Mouse (Mus musculus) heart, adult 11 months (tissue): ENCODE measurements around the gene Gm17359.

Experiments
- DNase-seq: peaks from one replicate; pipeline ENCODE4 v3.0.0; 2022

The Gm17359 gene

DNA sequence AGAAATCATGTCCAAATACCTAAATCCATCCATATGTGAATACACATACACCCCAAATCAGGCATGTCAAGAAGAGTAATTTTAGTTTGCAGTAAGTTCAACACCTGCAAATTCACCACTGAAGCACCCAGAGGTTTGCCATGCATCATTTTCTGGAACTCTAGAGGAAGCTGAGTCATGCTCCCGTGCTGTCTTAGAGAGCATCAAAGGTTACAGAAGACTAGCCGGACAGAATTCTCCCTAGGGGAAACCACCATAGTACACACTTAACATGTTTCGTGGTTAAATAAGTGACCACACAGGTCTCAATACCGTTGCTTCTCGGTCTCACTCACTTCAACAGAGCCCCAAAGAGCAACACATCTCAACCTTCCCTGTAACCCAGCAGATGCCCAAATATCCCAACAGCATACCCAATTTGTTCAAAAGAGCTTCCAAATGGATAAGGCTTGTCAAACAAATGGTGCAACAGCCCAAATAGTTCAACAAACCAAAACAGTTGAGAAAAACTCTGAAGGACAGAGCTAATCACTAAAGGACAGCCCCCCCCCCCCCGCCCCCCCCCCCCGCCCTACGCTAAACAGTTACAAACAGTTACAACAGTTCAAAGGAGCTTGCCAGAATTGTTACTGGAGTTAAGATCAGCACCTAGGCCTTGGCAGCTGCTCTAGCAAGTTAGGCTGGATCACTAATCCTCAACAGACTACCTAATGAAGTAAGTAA, at the start of gene Gm17359:
TSS of gene Gm17359 (plus strand) at position 618 of the 723 bp plus-strand sequence.
- no peak for DNase-seq

DNA sequence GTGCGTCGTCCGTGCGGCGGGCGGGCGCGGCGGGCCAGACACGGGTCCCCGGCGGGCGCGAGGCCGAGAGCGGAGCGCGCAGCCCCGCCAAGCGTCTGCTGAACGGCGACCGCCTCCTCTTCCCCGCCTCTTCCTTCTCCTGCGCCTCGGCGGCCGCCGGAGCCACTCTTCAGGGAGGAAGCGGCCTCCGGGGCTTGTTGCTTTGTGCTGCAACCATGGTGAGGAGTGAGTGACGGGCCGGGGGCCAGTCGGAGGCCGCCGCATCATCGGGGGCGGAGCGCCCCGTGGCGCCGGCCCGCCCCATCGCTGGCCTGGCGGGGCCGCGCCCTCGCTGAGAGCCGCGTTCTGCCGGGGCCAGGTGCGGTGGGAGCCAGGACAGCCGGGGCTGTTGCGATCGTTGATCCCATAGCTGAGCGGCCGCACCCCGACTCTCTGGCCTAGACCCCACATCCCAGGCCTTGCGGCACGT, 49.3 kb upstream of the Gm17359 start:
- DNase-seq, result peak; percentile 100

DNA sequence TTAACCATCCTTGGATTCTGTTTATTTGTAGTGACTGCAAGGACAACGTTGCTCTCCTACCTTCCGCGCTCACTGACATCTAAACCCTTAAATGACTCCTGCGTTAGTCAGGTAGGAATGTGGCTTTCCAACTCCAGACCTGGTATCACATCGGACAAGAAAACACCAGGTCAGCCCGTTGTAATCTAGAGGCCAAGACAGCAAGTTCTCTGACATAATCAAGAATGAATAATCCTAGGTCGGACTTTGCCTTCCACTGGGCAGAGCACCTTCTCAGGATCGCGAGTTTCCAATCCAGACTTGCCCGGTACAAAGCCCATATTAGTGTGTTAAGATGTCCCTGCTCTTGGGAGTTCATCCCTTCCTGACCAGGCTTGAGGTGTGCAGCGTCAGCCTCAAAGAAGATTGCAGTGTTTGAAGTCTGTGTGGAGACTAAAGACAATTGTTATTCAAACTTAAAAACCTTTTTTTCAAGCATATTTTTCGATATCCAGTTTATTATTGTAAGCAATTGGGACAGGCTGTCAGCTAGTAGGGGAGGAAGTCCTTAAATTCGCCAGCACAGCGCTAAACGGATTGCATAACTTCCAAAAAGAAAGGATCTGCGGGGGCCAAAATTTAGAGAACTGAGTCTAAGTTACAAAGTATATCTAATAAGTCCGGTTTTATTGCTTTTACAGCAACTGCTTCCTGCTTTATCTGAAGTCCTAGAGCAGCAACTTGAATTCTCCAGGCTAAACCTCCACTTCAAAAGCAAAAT, 48.6 kb upstream of the Gm17359 start:
- DNase-seq, result peak; percentile 94

DNA sequence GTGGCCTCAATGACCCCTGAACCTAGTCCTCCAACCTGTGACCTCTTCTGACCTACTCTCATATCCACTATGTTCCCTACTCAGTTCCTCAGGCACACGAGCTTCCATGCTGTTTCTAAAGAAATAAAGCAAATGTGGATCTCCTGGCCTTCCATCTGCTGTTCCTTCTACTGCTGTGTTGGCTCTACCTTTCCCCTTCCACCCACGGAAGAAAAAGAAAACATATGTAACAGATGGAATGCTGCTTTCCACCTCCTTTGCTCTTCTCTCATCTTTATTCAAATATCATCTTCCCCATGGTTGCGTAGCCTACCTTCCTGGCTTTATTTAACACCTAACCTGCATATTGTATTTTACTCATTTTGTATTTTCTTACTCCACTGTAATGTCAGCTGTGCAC, 47.4 kb upstream of the Gm17359 start:
- DNase-seq, result no peak

DNA sequence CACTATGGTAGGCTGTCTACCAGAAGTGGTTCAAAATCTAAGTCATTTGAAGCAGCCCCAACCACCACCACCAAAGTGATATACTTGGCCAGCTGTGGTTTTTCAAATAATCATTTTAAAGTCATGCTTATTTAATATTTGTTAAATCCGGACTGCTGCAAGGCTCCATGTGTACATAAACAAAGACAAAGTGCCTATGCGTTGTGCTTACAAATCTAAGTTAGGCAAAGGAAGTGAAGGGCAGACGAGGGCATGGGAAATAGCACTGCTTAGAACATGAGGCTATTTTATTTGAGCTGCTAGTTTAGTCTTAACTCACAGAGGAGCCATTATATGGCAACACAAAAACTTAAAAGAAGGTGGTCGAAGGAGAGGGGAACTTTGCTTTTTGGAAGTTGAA, 43.4 kb upstream of the Gm17359 start:
- peak; percentile 13 for DNase-seq

DNA sequence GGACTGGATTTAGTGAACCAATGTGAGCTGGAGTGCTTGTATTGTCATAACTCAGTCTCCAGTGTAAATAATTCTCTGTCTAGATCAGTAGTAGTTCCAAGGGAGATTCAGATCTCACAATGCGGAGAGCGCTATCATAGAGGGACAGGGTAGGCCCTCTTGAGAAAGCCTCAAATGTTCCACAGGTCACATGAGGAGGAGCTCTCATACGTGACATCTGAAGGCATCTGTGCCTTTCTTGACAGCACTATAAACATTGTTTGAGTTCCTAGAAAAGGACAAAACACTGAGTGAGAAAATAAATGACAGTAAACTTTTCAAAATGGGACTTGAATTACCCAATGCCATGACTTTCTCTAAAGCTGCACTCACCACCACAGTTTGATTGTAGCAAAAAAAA, 41.8 kb upstream of the Gm17359 start:
- no peak for DNase-seq

DNA sequence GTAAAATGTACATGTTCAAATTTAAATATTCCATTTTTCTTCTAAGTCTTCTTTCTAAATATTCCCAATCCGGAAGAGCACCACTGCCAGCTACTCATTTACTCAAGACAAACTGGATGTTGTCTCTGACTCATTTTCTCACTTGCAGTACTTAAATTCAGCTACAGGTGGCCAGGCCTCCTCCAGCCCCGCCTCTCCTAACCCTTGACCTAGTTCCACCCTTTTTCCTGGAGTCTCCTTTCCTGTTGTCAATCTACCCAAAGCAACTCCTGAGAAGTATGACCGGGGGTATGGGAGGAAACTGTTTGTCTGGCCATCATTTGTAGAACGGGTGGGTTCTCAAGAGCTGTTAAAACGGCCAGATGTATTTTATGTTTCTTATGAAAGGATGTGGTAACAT, 40.4 kb upstream of the Gm17359 start:
- DNase-seq, result no peak

DNA sequence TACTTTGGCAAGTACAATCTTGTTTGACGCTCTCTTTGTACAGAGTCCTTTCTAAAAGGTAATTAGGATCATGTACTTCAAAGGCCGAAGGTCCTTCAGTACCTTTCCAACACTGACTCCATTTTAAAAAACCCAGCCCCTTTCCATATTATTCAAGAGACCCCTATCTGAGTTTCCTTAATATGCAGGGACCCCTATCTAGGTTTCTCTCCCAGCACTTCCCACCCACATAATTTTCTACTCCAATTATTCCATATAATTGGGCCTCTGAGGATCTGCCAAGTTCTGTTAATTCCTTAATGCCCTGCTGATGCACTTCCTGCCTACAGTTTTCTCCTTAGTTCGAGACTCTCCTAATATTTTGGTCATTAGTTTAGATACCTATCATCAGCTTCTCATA, 39.9 kb upstream of the Gm17359 start:
- no peak for DNase-seq

DNA sequence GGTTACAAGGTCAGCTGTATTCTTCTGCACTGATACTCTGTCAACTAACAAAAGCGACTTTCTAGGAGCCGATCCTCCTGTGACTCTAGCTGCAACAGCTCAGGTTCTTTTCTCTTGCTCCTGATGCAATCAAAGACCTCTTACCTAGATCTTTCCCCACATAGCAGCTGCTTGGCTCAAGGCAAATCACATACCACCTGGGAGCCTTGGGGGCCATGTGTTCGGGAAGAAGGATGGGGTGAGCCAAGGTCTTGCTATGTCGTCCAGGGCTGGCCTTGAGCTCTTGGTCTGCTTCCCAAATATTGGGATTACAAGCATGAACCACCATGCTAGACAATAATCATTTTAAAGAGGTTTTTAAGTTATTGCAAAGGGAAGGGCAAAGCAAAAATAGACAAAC, 39.2 kb upstream of the Gm17359 start:
- DNase-seq, result no peak

DNA sequence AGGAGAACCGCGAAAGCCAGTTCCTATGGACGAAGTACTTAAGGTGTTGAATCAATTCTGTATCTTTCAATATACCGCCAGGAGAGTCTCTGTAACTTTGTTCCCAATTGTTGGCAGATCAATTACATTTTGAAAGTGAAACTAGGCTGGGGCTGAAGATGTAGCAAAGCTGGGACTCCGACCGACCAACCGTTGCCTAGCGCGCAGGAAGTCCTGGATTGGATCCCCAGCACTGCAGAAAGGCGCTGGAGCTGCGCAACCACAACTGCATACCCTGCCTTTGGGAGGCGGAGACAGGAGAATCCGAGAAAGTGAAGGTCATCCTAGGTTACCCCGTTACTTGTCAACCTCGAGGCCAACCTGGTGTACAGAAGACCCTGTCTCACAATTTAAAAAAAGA, 37.1 kb upstream of the Gm17359 start:
- DNase-seq, result peak; percentile 90

DNA sequence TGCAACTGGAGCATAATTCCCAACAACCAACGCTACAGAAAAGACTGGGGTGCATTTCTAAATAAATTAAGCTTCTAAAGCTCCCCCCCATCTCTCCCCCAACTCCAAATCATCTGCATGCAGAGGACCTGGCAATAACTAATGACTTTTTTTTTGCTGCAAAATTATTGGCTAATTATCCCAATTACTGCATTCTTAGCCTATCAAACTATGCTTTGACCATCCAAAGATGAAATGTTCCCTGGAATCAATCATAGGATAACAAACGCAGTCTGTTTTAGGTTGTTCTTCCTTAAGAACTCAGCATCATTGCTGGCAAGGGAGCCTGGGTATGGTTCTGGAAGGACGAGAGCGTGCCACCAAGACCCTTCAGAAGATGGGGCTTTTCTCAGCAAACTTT, 27.9 kb upstream of the Gm17359 start:
- no peak for DNase-seq

DNA sequence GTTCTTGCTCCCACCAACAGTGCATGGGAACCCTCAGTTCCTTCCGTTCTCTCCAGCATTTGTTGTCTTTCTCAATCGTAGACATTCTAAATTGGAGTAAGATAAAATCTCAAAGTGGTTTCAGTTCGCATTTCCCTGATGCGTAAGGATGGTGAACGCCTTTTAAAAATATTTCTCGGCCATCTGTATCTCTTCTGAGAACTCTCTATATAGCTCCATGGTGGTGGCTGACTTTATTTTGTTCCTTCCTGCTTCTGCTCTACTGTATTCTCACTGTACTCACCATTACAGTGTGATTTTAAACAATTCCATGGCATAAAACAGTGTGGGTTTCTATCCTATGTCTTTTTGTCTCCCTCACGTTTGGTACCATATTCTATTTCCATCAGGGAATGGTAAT, 26.3 kb upstream of the Gm17359 start:
- no peak for DNase-seq

DNA sequence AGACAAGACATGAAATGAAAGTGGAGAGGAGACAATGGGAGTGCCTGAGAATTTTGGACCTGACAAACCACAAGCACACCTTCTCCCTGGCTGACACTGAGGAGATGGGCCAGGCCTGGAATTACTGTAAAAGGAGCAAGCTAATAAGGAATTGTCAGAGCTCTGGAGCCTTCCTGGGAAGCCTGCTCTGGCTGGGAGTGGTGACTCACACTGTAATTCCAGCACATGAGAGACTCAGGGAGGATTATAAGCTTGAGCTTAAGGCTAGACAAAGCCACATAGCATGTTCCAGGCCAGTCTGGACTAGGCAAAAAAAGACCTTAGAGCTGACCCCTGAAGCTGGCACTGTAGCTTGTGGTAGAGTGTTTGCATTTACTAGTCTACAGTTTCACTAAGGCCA, 24.6 kb upstream of the Gm17359 start:
- DNase-seq, result peak; percentile 53

DNA sequence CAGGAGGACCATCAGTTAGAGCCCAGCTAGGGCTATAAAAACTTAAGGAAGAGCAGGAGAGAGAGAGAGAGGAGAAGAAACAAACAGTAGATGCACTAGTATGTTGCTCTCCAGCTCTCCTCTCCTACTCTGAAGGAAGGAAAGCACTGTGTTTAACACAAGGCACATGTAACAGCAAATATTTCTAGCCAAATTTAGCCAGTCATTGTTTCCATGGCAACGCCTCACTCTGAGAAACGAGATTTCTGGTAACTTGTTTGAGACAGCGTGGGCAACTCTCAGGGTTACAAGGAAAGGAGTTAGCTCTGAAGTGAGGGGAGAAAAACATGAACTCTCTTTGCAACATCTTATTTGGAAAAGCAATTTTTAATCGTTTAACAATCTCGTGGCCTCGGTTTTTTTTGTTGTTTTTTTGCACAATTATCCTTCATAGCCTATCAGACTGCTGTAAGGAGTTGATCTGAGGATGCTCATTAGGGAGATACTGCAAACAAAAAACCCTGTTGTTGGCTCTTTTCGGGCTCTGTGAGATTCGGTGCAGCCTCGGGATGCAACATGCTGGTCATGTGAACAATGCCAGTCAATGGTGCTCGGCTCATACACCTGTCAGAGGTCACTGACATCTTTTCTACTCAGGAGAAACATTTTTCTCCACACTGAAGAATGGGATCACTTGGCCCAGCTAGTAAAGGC, 22.3 kb upstream of the Gm17359 start:
- peak; percentile 68 for DNase-seq

DNA sequence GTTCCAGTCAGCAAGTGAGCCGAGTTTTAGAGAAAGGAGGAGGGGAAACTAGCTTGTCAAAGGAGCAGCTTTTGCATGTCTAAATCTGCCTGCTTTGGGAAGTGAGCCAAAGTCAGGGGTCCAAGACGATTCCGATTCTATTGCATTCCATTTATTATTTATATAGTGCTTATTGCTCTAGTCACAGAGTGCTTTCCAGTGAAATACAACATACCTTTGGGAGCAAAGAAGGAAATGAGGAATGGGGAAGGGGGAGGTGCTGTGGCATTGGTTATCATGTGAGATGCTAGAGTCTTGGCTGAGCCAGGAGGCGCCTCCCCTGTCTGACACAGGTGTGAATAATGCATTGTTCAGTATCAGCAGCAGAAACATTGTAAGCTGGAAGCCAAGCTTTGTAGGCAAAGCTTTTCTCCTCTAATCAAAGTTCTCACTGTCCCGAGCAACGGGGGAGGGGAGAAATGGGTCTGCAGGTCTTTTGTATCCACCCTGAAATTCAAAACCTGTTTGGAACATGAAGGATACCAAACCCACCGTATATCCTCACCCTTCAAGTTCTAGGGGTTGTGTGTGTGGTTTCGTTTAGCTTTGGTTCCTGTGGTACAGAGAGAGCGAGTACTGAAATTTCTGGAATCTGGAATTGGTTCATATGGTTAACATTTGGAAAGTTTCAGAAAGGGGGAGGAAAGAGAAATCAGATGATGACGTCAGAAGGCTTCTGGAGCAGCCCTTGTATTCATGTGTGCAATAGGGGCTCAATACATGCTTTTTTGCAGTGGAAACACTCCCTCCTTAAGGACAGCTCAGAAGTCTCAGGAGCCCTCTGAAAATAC, 11.5 kb upstream of the Gm17359 start:
- DNase-seq, result peak; percentile 82

DNA sequence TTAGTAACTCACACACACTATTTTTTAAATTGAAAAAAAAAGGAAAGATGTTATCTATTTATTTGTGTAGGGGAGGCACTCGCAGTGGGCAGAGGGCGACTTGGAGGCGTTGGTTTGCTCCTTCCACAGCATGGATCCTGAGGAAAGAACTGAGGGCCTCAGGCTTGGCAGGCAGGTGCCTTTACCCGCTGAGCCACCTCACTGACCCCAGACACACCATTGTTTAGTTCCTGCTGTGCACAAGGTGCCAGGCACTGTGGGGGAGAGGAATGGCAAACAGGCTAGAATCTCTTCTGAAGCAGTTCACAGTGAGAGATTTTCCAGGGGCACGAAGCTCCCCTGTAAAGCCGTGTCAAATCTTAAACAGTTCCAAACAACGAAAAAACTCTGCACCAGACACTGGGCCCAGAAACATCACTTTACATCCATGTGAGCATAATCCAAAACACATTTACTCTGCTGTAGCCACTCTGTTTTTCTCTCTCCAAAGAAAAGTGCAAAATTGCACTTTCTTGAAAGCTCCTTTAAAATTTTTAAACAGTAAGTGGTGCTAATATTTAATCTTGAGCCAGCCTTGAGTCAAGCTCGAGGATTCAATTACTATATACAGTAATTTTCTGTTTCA, 6.7 kb upstream of the Gm17359 start:
- peak; percentile 62 for DNase-seq

DNA sequence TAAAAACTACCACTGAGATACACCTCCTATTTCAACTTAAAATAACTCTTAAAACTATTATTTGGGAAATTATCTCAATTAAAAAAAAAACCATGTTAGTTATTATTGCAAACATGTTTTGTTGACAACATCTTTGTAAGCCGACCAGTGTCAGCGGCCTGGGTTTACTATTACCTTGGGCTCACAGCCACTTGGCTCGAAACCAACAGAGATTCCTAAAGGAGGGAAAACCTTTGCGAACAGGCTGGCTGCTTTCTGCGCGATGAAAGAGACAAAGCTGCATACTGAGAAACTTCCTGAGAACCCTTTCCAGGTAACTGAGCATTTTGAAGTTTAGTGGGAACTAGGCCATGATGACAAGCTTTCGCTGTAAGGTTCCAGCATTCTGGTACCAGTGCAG, 3.4 kb upstream of the Gm17359 start:
- DNase-seq, result no peak

DNA sequence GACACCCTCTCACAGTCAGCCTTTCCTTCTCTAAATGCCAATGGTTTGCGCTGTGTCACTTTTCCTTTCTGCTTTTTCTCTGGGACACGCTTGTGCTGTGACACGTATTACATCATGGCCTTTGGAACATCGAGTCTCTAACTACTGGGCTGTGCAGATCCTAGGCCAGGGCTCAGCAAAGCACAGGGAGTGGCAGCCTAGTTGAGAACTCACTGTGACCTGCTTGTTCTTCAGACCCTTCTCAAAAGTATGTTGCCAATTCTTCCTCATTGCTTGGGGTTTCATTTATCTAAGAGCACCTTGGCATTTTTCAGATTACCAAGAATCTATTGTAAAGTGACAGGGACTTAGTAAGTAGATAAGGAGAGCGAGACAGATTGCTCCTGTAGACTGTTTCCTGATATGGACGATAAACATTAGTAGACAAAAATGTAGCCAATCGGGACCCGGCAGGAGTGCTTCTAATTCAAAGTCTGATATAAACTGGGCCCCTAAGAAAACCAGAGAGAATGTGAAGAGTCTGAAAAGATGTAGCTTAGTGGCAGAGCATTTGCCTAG, 2.7 kb upstream of the Gm17359 start:
- no peak for DNase-seq

DNA sequence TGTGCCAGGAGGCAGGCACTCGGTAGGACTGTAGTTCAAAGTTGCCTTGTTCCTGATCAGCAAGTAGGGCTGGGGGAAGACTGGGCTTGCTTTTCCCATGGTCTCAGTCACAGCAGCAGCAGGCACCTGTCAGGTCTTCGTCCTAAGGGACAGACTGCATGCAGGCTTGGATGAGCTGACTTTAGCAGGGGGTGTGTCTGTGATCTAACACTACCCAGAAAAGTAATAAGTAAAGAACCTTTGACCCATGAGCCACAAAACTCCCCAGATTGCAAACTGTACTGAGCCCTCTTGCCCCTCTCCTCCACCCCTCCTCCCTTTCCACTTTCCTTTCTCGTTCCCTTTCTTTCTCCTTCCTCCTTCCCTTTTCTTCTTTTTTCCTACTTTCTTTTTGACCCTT, 4.3 kb downstream of the Gm17359 start:
- DNase-seq, result no peak

DNA sequence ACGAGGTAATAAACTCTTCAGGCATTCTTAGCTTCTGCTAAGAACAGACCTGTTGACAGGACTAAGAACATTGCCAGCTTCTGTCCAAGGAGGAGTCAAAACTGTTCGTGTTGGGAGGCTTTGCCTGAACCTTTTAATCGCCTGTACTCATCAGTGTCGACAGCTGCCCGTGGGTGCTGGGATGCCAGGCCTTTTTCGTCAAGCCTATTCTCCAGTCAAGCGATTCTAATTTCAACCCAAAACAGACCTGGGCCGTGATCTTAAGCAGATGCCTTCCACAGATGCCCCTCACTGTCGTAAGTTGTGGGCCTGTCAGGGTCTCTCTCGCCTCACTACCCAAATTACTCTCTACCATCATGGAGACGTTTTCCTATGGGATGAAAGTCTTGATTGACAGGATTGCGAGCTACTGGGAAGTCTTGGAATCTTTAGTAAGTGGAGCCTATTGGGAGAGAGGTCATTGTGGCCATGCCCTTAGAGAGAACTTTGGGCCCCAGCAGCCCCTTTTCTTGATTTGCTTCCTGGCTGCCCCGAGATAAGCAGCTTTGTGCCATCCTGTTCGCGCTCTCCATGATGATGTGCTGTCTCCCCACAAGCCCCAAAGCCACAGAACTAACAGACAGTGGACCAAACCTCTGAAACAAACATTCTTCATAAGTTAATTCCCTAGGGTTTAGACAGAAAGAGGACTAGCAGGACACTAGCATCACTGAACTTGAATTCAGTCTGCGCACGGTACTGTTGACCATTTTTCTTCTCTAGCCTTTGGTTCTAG, 6.7 kb downstream of the Gm17359 start:
- DNase-seq, result peak; percentile 79

DNA sequence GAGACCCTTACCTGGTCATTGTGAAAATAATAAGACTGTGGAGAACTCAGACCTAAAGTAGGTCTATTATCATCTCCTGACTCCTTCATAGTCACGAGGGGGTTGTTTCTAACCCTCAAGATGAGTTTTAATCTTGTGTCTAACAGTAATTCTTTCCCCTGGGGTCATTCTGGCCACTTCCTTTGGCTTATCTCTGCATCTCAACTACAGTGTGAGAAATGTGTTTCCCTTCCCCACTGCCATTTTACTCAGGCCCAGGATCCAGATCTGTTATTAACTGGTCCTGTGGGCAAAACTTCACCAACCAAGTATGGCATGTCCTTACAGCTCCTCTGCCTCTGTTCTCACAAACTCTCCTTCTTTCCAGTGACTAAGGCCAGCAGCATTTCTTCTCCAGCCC, 12.8 kb downstream of the Gm17359 start:
- DNase-seq, result peak; percentile 45
